Mouse (Mus musculus) cerebellum, postnatal 4 days (tissue): ENCODE measurements around the gene Cggbp1.
A peak's percentile ranks its signal among the peaks of the same experiment; 100 is the strongest.

Experiments
- DNase-seq, 2 experiments: peaks; one replicate each; pipeline ENCODE4 v3.0.0; 2022; ENCODE audit warnings: low spot score in 2 of 2, mixed read lengths in 1 of 2

Cggbp1 gene

GRCm38 (mm10) chr16:64873416-64874305 is 21.9 kb downstream of the Cggbp1 start:
- DNase-seq: peak in 1 of 2 experiments; percentile 19

GRCm38 (mm10) chr16:64875384-64875783 is 23.6 kb downstream of the Cggbp1 start:
- DNase-seq: no peak

GRCm38 (mm10) chr16:64875822-64876221 is 24.0 kb downstream of the Cggbp1 start:
- DNase-seq: no peak

- no peak for DNase-seq
Observed at GRCm38 (mm10) chr16:64876631-64877265, 25.0 kb downstream of the Cggbp1 start.

GRCm38 (mm10) chr16:64877314-64877713 is 25.5 kb downstream of the Cggbp1 start:
- DNase-seq: no peak

- DNase-seq: no peak
Observed at GRCm38 (mm10) chr16:64878611-64879132, 26.9 kb downstream of the Cggbp1 start.

- no peak for DNase-seq
Observed at GRCm38 (mm10) chr16:64879735-64880134, 27.9 kb downstream of the Cggbp1 start.

- no peak for DNase-seq
Observed at GRCm38 (mm10) chr16:64880986-64881385, 29.2 kb downstream of the Cggbp1 start.

GRCm38 (mm10) chr16:64881442-64881841 is 29.6 kb downstream of the Cggbp1 start:
- no peak for DNase-seq

GRCm38 (mm10) chr16:64883896-64884295 is 32.1 kb downstream of the Cggbp1 start:
- no peak for DNase-seq

GRCm38 (mm10) chr16:64884420-64884838 is 32.6 kb downstream of the Cggbp1 start:
- DNase-seq: no peak

- no peak for DNase-seq
Observed at GRCm38 (mm10) chr16:64885142-64885541, 33.3 kb downstream of the Cggbp1 start.

- no peak for DNase-seq
Observed at GRCm38 (mm10) chr16:64885547-64885946, 33.8 kb downstream of the Cggbp1 start.

GRCm38 (mm10) chr16:64889496-64889895 is 37.7 kb downstream of the Cggbp1 start:
- DNase-seq: no peak

GRCm38 (mm10) chr16:64899084-64899483 is 47.3 kb downstream of the Cggbp1 start:
- no peak for DNase-seq

- no peak for DNase-seq
Observed at GRCm38 (mm10) chr16:64903328-64903727, 51.5 kb downstream of the Cggbp1 start.

- no peak for DNase-seq
Observed at GRCm38 (mm10) chr16:64907112-64907511, 55.3 kb downstream of the Cggbp1 start.

- no peak for DNase-seq
Observed at GRCm38 (mm10) chr16:64908747-64909146, 57.0 kb downstream of the Cggbp1 start.
